Mouse (Mus musculus): Measurements from ENCODE around the gene Tef. TPM values are rescaled to one million over a fixed set of nuclear protein-coding genes. Genes with fewer than 3 reads are reported as not detected.
A peak's percentile ranks its signal among the peaks of the same experiment; 100 is the strongest.

Tef gene
- total and polyA plus RNA-seq, 2 experiments from 2014 or later, result 30.4 to 64.1 TPM

DNA sequence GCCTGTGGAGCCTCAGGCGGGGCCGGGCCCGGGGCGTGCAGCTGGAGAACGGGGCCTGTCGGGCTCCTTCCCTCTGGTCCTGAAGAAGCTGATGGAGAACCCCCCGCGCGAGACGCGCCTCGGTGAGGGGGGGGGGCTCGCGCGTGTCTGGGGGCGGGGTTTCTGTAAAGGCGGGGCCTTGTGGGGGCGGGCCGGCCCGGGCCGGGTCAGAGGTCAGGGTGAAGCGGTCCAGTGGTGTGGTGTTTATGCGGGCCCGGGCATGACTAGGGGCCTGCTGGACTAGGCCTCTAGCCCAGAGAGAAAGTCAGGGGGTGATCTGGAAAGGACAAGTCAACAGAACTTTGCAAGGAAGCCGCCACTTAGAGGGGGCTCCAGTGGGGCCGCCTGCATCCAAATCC, 9.4 kb downstream of the Tef start:
- H3K9me3 ChIP-seq (ENCODE audit: low read length), result no peaks in the 10 kb centered on the region
- peaks cover 28% of the 10 kb centered on the region for H3K4me1 ChIP-seq (ENCODE audit: insufficient read depth, low read length)
- WGBS, result 0% methylated on average over 17 of the region's 26 CpGs
- H3K27me3 ChIP-seq (ENCODE audit: insufficient read depth, low read length), result no peaks in the 10 kb centered on the region
- H3K4me2 ChIP-seq (ENCODE audit: low read depth, low read length), result peak overlapping the region; percentile 66
- DNase-seq (ENCODE audit: low spot score), result peak; percentile 72
- TF ChIP-seq CTCF (IDR thresholded peaks at IDR 0.05; ENCODE audit: low read depth), result no peak
- peak overlapping the region; percentile 81 for H3K9ac ChIP-seq (replicated peaks; ENCODE audit: low read length)
- peaks cover 18% of the 10 kb centered on the region for H3K36me3 ChIP-seq (ENCODE audit: insufficient read depth, low read length)
- no peak for ATAC-seq
- H3K4me3 ChIP-seq (ENCODE audit: low read length), result peak overlapping the region; percentile 62
- H3K27ac ChIP-seq, result peak overlapping the region; percentile 98

DNA sequence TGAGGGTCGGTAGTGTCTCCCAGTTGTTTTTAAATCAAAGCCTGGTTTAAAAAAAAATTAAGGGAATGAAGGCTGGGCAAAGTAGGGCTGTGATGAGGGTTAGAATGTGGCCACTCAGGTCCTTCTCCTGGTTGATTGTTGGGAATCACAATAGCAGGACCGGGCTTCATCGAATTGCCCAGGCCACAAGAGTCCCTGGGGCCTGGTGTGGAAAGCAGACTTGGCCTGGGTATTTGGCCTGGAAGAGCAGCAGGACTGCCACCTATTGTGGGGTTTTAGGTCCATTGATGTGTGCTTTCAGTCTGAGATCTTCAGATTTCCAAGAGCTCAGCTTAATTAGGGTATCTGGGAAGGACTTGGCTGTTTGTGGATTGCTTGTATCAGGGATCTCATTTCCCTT, 10.1 kb downstream of the Tef start:
- H3K27ac ChIP-seq, result peak overlapping the region; percentile 98
- no peaks in the 10 kb centered on the region for H3K27me3 ChIP-seq (ENCODE audit: insufficient read depth, low read length)
- no peaks in the 10 kb centered on the region for H3K9me3 ChIP-seq (ENCODE audit: low read length)
- H3K4me1 ChIP-seq (ENCODE audit: insufficient read depth, low read length), result peaks cover 28% of the 10 kb centered on the region
- H3K36me3 ChIP-seq (ENCODE audit: insufficient read depth, low read length), result peaks cover 25% of the 10 kb centered on the region
- H3K4me2 ChIP-seq (ENCODE audit: low read depth, low read length), result peak overlapping the region; percentile 66
- peak overlapping the region; percentile 62 for H3K4me3 ChIP-seq (ENCODE audit: low read length)
- no peak for TF ChIP-seq CTCF (IDR thresholded peaks at IDR 0.05; ENCODE audit: low read depth)
- 16% methylated on average over 3 of the region's 3 CpGs for WGBS
- DNase-seq (ENCODE audit: low spot score) (peak; percentile 9), ATAC-seq (no peak)
- H3K9ac ChIP-seq (replicated peaks; ENCODE audit: low read length), result peak overlapping the region; percentile 81; the same call in 1 of the 2 replicates

DNA sequence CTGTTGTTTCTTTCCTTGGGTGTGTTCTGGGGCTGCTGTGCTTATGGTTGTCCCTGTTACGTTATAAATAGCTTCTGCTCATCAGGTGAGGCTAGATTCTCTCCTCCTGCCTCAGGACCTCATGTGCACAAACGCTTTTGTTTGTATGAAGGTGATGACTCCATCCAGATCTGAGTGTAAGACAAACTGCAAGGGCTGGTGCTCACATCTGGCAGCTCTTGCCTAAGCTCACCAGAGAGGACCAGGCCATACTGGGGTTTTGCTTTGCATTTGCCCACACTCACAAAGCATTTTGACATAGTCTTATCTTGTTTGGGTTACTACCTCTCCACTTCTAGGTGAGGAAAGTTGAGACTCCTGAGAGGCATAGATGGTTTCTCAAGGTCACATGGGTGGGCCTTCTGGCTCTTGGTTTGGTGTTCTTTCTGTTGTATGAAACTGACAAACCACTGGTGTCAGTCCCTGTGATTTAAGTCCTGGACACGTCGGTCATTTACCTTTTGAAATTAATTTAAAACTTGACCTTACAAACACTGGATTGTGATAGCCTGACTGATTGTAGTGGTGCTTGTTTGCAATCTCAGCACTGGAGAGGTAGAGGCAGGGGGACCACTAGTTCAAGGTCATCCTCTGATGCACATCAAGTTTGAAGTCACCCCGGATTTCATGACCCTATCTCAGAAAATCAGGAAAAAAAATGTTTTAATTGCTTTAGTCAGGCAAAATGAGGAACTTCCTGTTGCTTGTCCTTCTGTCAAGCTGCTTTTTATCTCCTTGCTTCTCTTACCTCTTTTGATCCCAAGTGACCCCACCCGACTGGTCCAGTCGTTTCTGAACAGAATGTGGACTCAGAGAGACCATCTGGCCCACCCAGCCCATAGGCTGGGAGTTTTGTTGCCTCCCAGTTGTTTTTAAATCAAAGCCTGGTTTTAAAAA, 10.7 kb downstream of the Tef start:
- 0 out of 2 replicates have a peak overlapping the region, but pooled peaks have one; percentile 81 for H3K9ac ChIP-seq (replicated peaks; ENCODE audit: low read length)
- H3K9me3 ChIP-seq (ENCODE audit: low read length), result no peaks in the 10 kb centered on the region
- peak overlapping the region; percentile 66 for H3K4me2 ChIP-seq (ENCODE audit: low read depth, low read length)
- H3K36me3 ChIP-seq (ENCODE audit: insufficient read depth, low read length), result peaks cover 30% of the 10 kb centered on the region
- 69% methylated on average over 7 of the region's 7 CpGs for WGBS
- H3K4me1 ChIP-seq (ENCODE audit: insufficient read depth, low read length), result peaks cover 28% of the 10 kb centered on the region
- no peaks in the 10 kb centered on the region for H3K27me3 ChIP-seq (ENCODE audit: insufficient read depth, low read length)
- ATAC-seq, result no peak
- H3K27ac ChIP-seq, result no peak overlapping the region
- no peak overlapping the region for H3K4me3 ChIP-seq (ENCODE audit: low read length)
- TF ChIP-seq CTCF (IDR thresholded peaks at IDR 0.05; ENCODE audit: low read depth), result no peak
- DNase-seq (ENCODE audit: low spot score), result no peak

DNA sequence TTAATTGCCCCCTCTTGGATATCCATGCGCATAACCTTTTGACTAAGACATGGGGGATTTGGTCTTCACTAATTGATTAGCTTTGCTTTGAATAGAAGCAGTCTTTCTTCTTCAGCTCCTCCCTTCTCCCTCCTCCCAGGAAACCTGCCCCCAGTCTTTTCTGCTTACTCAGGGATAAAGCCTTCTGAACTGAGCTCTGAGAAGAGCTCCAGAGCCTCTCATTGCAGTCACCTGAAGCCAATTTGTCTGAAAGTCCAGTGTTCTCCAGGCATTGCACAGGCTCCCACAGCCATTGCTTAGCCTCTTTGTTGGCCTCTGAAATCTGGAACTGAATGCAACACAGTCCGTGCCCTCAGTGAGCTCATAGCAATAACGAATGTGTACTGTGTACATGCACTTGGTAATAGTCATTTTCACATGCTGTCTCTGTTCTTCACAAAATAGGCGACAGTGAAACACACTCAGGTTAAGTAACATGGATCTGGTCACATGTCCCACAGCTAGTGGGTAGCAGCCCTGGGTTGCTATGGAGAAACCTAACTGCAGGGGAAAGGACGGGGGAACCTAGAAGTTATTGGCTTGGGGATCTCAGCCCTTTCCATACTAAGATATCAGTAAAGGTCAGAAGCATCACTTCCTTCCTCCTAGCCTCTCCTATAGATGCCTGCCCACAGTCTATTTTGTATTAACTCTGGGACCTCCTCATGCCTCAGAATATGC, 11.9 kb downstream of the Tef start:
- 54% methylated on average over 5 of the region's 5 CpGs for WGBS
- DNase-seq (ENCODE audit: low spot score) (no peak), ATAC-seq (no peak)
- Histone ChIP-seq H3K27me3 (ENCODE audit: insufficient read depth, low read length) (no peaks in the 10 kb centered on the region), H3K9me3 (ENCODE audit: low read length) (no peaks in the 10 kb centered on the region), H3K4me1 (ENCODE audit: insufficient read depth, low read length) (peaks cover 28% of the 10 kb centered on the region), H3K27ac (no peak overlapping the region), H3K36me3 (ENCODE audit: insufficient read depth, low read length) (peaks cover 30% of the 10 kb centered on the region), H3K9ac (replicated peaks; ENCODE audit: low read length) (no peak overlapping the region), H3K4me2 (ENCODE audit: low read depth, low read length) (no peak overlapping the region), H3K4me3 (ENCODE audit: low read length) (no peak overlapping the region)
- TF ChIP-seq CTCF (IDR thresholded peaks at IDR 0.05; ENCODE audit: low read depth), result no peak

DNA sequence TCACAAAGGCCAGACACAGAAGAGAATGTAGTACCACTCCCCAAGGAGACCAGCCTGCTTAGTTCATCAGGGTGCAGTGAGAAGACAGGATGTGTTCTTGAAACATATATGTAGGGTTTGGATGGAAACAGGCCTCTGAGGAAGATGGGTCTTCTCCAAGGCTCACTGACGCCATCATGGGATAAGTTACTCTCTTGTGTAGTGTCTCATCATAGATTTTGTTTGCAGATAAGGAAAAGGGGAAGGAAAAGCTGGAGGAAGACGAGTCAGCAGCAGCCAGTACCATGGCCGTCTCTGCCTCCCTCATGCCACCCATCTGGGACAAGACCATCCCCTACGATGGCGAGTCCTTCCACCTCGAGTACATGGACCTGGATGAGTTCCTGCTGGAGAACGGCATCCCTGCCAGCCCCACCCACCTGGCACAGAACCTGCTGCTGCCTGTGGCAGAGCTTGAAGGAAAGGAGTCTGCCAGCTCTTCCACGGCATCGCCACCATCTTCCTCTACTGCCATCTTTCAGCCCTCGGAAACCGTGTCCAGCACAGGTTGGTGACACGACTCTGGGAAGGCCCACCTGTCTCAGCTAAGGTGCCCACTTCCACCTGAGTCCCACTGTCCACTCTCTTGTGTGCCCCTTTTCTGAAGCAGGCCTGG, 12.6 kb downstream of the Tef start:
- H3K27ac ChIP-seq, result no peak overlapping the region
- TF ChIP-seq CTCF (IDR thresholded peaks at IDR 0.05; ENCODE audit: low read depth), result no peak
- no peak overlapping the region for H3K9ac ChIP-seq (replicated peaks; ENCODE audit: low read length)
- H3K4me2 ChIP-seq (ENCODE audit: low read depth, low read length), result no peak overlapping the region
- ATAC-seq (no peak), DNase-seq (ENCODE audit: low spot score) (no peak)
- peaks cover 30% of the 10 kb centered on the region for H3K36me3 ChIP-seq (ENCODE audit: insufficient read depth, low read length)
- H3K27me3 ChIP-seq (ENCODE audit: insufficient read depth, low read length), result no peaks in the 10 kb centered on the region
- no peak overlapping the region for H3K4me3 ChIP-seq (ENCODE audit: low read length)
- no peaks in the 10 kb centered on the region for H3K9me3 ChIP-seq (ENCODE audit: low read length)
- WGBS, result 84% methylated on average over 12 of the region's 12 CpGs
- peaks cover 24% of the 10 kb centered on the region for H3K4me1 ChIP-seq (ENCODE audit: insufficient read depth, low read length)

DNA sequence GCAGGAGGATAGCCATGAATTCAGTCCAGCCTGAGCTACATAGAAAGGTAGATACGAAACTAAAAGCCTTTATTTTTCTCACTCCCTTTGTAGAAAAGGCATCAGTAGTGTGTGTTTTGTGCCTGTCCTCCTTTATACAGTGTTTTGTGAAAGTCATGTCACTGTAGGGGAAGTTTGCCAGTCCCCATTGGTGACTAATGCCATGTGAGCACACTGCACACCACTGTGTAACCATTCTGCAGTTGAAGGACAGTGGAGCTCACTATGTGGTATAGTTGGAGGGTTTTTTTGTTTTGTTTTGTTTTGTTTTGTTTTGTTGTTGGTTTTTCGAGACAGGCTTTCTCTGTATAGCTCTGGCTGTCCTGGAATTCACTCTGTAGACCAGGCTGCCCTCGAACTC, 16.2 kb downstream of the Tef start:
- Histone ChIP-seq H3K9me3 (ENCODE audit: low read length) (no peaks in the 10 kb centered on the region), H3K27ac (no peak overlapping the region), H3K27me3 (ENCODE audit: insufficient read depth, low read length) (no peaks in the 10 kb centered on the region), H3K4me1 (ENCODE audit: insufficient read depth, low read length) (peaks cover 12% of the 10 kb centered on the region), H3K36me3 (ENCODE audit: insufficient read depth, low read length) (peaks cover 56% of the 10 kb centered on the region), H3K4me3 (ENCODE audit: low read length) (no peak overlapping the region), H3K4me2 (ENCODE audit: low read depth, low read length) (no peak overlapping the region), H3K9ac (replicated peaks; ENCODE audit: low read length) (no peak overlapping the region)
- ATAC-seq (no peak), DNase-seq (ENCODE audit: low spot score) (no peak)
- WGBS, result 90% methylated on average over 3 of the region's 3 CpGs
- no peak for TF ChIP-seq CTCF (IDR thresholded peaks at IDR 0.05; ENCODE audit: low read depth)

Measured in hindbrain, postnatal 0 days (tissue).